Mouse (Mus musculus) testis, adult 2 months (tissue): ENCODE measurements at regions not wholly inside any gene's neighbourhood (a gene's known extent, or its start where the extent isn't known, plus 50 kb on each side); places are given as distances from the start of the nearest gene placed in this dataset.
A peak's percentile ranks its signal among the peaks of the same experiment; 100 is the strongest.

Experiments
- H3K27ac ChIP-seq: fragments of 200-500 bp; 2 replicates; pipeline ENCODE4 v1.5.1; 2012; ENCODE audit warnings: low read depth, low read length; ENCODE audit not compliant: control insufficient read depth, insufficient read depth
- H3K27me3 ChIP-seq: fragments of 200-500 bp; 2 replicates; pipeline ENCODE4 v1.6.1; 2012; ENCODE audit warnings: mild to moderate bottlenecking, low read length, moderate library complexity; ENCODE audit not compliant: control insufficient read depth, insufficient read depth
- H3K36me3 ChIP-seq: fragments of 200-500 bp; 2 replicates; pipeline ENCODE4 v1.6.1; 2012; ENCODE audit warnings: mild to moderate bottlenecking, low read length; ENCODE audit not compliant: control insufficient read depth, insufficient read depth
- H3K4me1 ChIP-seq: fragments of 200-500 bp; 2 replicates; pipeline ENCODE4 v1.6.1; 2012; ENCODE audit warnings: low read length; ENCODE audit not compliant: control insufficient read depth, insufficient read depth
- H3K4me3 ChIP-seq: fragments of 200-500 bp; 2 replicates; pipeline ENCODE4 v1.5.1; 2012; ENCODE audit warnings: low read depth, mild to moderate bottlenecking, low read length, moderate library complexity, mixed read lengths; ENCODE audit not compliant: control insufficient read depth
- CTCF ChIP-seq: fragments of 200-500 bp; IDR thresholded peaks from 2 replicates; pipeline ENCODE4 v1.5.1; 2012; ENCODE audit warnings: low read depth, mild to moderate bottlenecking, inconsistent platforms, low read length, moderate library complexity; ENCODE audit not compliant: control insufficient read depth, insufficient read depth, insufficient replicate concordance
- POLR2A ChIP-seq: fragments of 200-500 bp; IDR thresholded peaks from 2 replicates; pipeline ENCODE4 v1.6.1; 2012; ENCODE audit warnings: low read depth, mild to moderate bottlenecking, inconsistent platforms, low read length, moderate library complexity; ENCODE audit not compliant: control insufficient read depth

- TF ChIP-seq POLR2A, result no peak
- TF ChIP-seq CTCF, result no peak
- no peaks in the 10 kb centered on the region for H3K4me1 ChIP-seq
- H3K4me3 ChIP-seq, result no peak overlapping the region
- H3K27ac ChIP-seq, result peak overlapping the region; percentile 54
- H3K27me3 ChIP-seq, result no peaks in the 10 kb centered on the region
- H3K36me3 ChIP-seq, result no peaks in the 10 kb centered on the region
Measured at GRCm38 (mm10) chr8:126692263-126692662, 98.5 kb upstream of the Irf2bp2 start.

- Histone ChIP-seq H3K27me3 (no peaks in the 10 kb centered on the region), H3K4me3 (no peak overlapping the region), H3K4me1 (no peaks in the 10 kb centered on the region), H3K27ac (no peak overlapping the region), H3K36me3 (no peaks in the 10 kb centered on the region)
- TF ChIP-seq POLR2A (no peak), CTCF (no peak)
Measured at GRCm38 (mm10) chr8:126688450-126688849, 94.7 kb upstream of the Irf2bp2 start.

- Histone ChIP-seq H3K4me1 (no peaks in the 10 kb centered on the region), H3K4me3 (no peak overlapping the region), H3K27me3 (no peaks in the 10 kb centered on the region), H3K27ac (no peak overlapping the region), H3K36me3 (no peaks in the 10 kb centered on the region)
- TF ChIP-seq CTCF (no peak), POLR2A (no peak)
Measured at GRCm38 (mm10) chr8:126688014-126688413, 94.2 kb upstream of the Irf2bp2 start.

GRCm38 (mm10) chr8:126686827-126687226 is 93.0 kb upstream of the Irf2bp2 start:
- Histone ChIP-seq H3K4me3 (no peak overlapping the region), H3K4me1 (no peaks in the 10 kb centered on the region), H3K27me3 (no peaks in the 10 kb centered on the region), H3K27ac (no peak overlapping the region), H3K36me3 (no peaks in the 10 kb centered on the region)
- TF ChIP-seq CTCF (no peak), POLR2A (no peak)

- Histone ChIP-seq H3K36me3 (no peaks in the 10 kb centered on the region), H3K4me3 (no peak overlapping the region), H3K4me1 (no peaks in the 10 kb centered on the region), H3K27ac (no peak overlapping the region), H3K27me3 (no peaks in the 10 kb centered on the region)
- TF ChIP-seq POLR2A, result no peak
- TF ChIP-seq CTCF, result no peak
Measured at GRCm38 (mm10) chr8:126685365-126685764, 91.6 kb upstream of the Irf2bp2 start.

- Histone ChIP-seq H3K4me3 (no peak overlapping the region), H3K27me3 (no peaks in the 10 kb centered on the region), H3K27ac (no peak overlapping the region), H3K36me3 (no peaks in the 10 kb centered on the region), H3K4me1 (no peaks in the 10 kb centered on the region)
- no peak for TF ChIP-seq CTCF
- no peak for TF ChIP-seq POLR2A
Measured at GRCm38 (mm10) chr8:126683950-126684349, 90.2 kb upstream of the Irf2bp2 start.

- H3K4me1 ChIP-seq, result no peaks in the 10 kb centered on the region
- TF ChIP-seq POLR2A (no peak), CTCF (no peak)
- no peaks in the 10 kb centered on the region for H3K27me3 ChIP-seq
- no peak overlapping the region for H3K4me3 ChIP-seq
- H3K36me3 ChIP-seq, result no peaks in the 10 kb centered on the region
- H3K27ac ChIP-seq, result no peak overlapping the region
Measured at GRCm38 (mm10) chr8:126683555-126683947, 89.8 kb upstream of the Irf2bp2 start.

- Histone ChIP-seq H3K27me3 (no peaks in the 10 kb centered on the region), H3K36me3 (no peaks in the 10 kb centered on the region), H3K27ac (peak overlapping the region; percentile 7; the same call in 1 of the 2 replicates), H3K4me1 (no peaks in the 10 kb centered on the region), H3K4me3 (no peak overlapping the region)
- TF ChIP-seq POLR2A, result no peak
- TF ChIP-seq CTCF, result no peak
Measured at GRCm38 (mm10) chr8:126682817-126683554, 89.2 kb upstream of the Irf2bp2 start.
